10 mouse cellular contexts compared by ENCODE assay signal in the genomic region with DNA sequence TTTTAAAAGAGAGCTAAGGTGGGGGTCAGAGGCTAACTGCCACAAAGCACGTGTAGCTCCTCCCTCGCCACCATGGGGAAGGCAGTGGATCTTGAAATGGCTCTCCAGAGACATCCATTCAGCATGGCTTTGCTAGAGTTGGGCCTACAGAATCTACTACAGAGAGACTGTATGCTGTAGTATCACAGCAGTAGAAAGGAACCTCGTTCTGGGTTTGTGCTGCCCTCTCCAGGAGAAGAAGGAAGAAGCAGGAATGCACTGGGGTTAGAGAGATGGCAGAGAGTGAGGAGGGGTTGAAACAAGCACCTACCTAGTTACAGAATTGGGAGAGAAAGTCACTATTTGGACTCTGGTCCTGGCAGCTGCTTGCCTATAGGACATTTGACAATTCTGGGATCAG. TPM values are rescaled to one million over a fixed set of nuclear protein-coding genes. Genes with fewer than 3 reads are reported as not detected.
DNase-seq lines count a peak whose midpoint lies in the region; ATAC-seq and TF ChIP-seq lines count a peak whose summit lies in the region.
"Had no signal": no experiment of that assay in that cellular context is flagged by ENCODE, and none has a peak within 500 bp of the region (broad histone marks: within the 10 kb centered on the region; RNA-seq: fewer than 3 reads in every experiment).

No protein-coding gene starts in this region.

- H3K27ac ChIP-seq in bone marrow, adult 2 months (ENCODE audit: control insufficient read depth, insufficient read depth, low read depth, low read length, poor library complexity) = no peak overlapping the region
- no peak overlapping the region for H3K27ac ChIP-seq in hindbrain, postnatal 0 days
- no peak overlapping the region for H3K27ac ChIP-seq in lung, embryonic 14.5 days (ENCODE audit: low read depth)
- H3K27ac ChIP-seq: limb, embryonic 15.5 days; stomach, embryonic 15.5 days had no signal

- no peaks in the 10 kb centered on the region for H3K9me3 ChIP-seq in hindbrain, postnatal 0 days (ENCODE audit: low read length)
- no peaks in the 10 kb centered on the region for H3K9me3 ChIP-seq in lung, embryonic 14.5 days (ENCODE audit: low read depth, low read length)
- H3K9me3 ChIP-seq: limb, embryonic 15.5 days; stomach, embryonic 15.5 days had no signal

- WGBS in bone marrow, adult 2 months = 19% methylated on average over 3 of the region's 3 CpGs
- WGBS in hindbrain, postnatal 0 days = 29% methylated on average over 3 of the region's 3 CpGs
- 44% methylated on average over 3 of the region's 3 CpGs for WGBS in lung, embryonic 14.5 days

- no peaks in the 10 kb centered on the region for H3K4me1 ChIP-seq in bone marrow, adult 2 months (ENCODE audit: control insufficient read depth, insufficient read depth, low read length)
- H3K4me1 ChIP-seq in hindbrain, postnatal 0 days (ENCODE audit: insufficient read depth, low read length) = no peaks in the 10 kb centered on the region
- no peaks in the 10 kb centered on the region for H3K4me1 ChIP-seq in lung, embryonic 14.5 days (ENCODE audit: insufficient read depth)
- H3K4me1 ChIP-seq: limb, embryonic 15.5 days; stomach, embryonic 15.5 days had no signal

- ATAC-seq in hindbrain, postnatal 0 days = peak; percentile 78
- no peak for ATAC-seq in lung, embryonic 14.5 days (ENCODE audit: insufficient read depth)

- no peak overlapping the region for H3K4me2 ChIP-seq in hindbrain, postnatal 0 days (ENCODE audit: low read depth, low read length)
- H3K4me2 ChIP-seq in lung, embryonic 14.5 days = no peak overlapping the region
- H3K4me2 ChIP-seq: limb, embryonic 15.5 days; stomach, embryonic 15.5 days had no signal

- H3K27me3 ChIP-seq in hindbrain, postnatal 0 days (ENCODE audit: insufficient read depth, low read length) = no peaks in the 10 kb centered on the region
- no peaks in the 10 kb centered on the region for H3K27me3 ChIP-seq in lung, embryonic 14.5 days (ENCODE audit: insufficient read depth, low read length)
- H3K27me3 ChIP-seq in splenic B cell, adult 2 months (ENCODE audit: control insufficient read depth, insufficient read depth, low read length, poor library complexity, severe bottlenecking) = no peaks in the 10 kb centered on the region
- H3K27me3 ChIP-seq: limb, embryonic 15.5 days; stomach, embryonic 15.5 days had no signal

- peak; percentile 28; the same call in 1 of the 2 replicates for TF ChIP-seq CTCF in bone marrow, adult 2 months (IDR thresholded peaks at IDR 0.05; ENCODE audit: control insufficient read depth, insufficient read depth, low read length)
- TF ChIP-seq CTCF in hindbrain, postnatal 0 days (IDR thresholded peaks at IDR 0.05; ENCODE audit: low read depth) = peak; percentile 70
- peak; percentile 61 for TF ChIP-seq CTCF in lung, embryonic 14.5 days (IDR thresholded peaks at IDR 0.05; ENCODE audit: low read depth)

- peak; percentile 70 for DNase-seq in layer of hippocampus, adult 11-12 months (ENCODE audit: low spot score)
- DNase-seq in layer of hippocampus, adult 9-10 months (ENCODE audit: low spot score) = no peak
- peak; percentile 62 for DNase-seq in ES-CJ7 (ENCODE audit: low read depth, low spot score)
- peak; percentile 60 for DNase-seq in hindbrain, postnatal 0 days (ENCODE audit: low spot score)
- DNase-seq in lung, embryonic 14.5 days = peak; percentile 70
- peak; percentile 69 for DNase-seq in splenic B cell, adult 2 months (ENCODE audit: low read depth, low spot score)

- H3K4me3 ChIP-seq in bone marrow, adult 2 months (replicated peaks; ENCODE audit: control insufficient read depth, low read depth, low read length) = no peak overlapping the region
- H3K4me3 ChIP-seq in hindbrain, postnatal 0 days (ENCODE audit: low read length) = no peak overlapping the region
- H3K4me3 ChIP-seq in lung, embryonic 14.5 days (ENCODE audit: low read depth, low read length) = no peak overlapping the region
- H3K4me3 ChIP-seq: erythroblast, embryonic 14.5 days; limb, embryonic 15.5 days; stomach, embryonic 15.5 days had no signal

- H3K36me3 ChIP-seq in hindbrain, postnatal 0 days (ENCODE audit: insufficient read depth, low read length) = no peaks in the 10 kb centered on the region
- H3K36me3 ChIP-seq in lung, embryonic 14.5 days (ENCODE audit: insufficient read depth) = no peaks in the 10 kb centered on the region
- H3K36me3 ChIP-seq in splenic B cell, adult 2 months (ENCODE audit: control insufficient read depth, insufficient read depth, low read length, poor library complexity, severe bottlenecking) = no peaks in the 10 kb centered on the region
- H3K36me3 ChIP-seq: limb, embryonic 15.5 days; stomach, embryonic 15.5 days had no signal

- no peak for TF ChIP-seq POLR2A in bone marrow, adult 2 months (IDR thresholded peaks at IDR 0.05; ENCODE audit: borderline replicate concordance, control insufficient read depth, low read depth, low read length)

- no peak overlapping the region for H3K9ac ChIP-seq in hindbrain, postnatal 0 days (replicated peaks; ENCODE audit: low read length)
- H3K9ac ChIP-seq in lung, embryonic 14.5 days = no peak overlapping the region
- H3K9ac ChIP-seq: limb, embryonic 15.5 days; stomach, embryonic 15.5 days had no signal

RNA-seq across cellular contexts. Expression of a gene that starts 34.0 kb away (rescaled TPM):
- 6.6 and 12.2 TPM in 2 replicates for polyA plus RNA-seq in bone marrow, adult 2 months (2011; ENCODE audit: insufficient read depth, insufficient read length, low replicate concordance, missing spikeins)
- total RNA-seq in hindbrain, postnatal 0 days (2014; rRNA removed) = 5.5 and 11.0 TPM in 2 replicates
- polyA plus RNA-seq in hindbrain, postnatal 0 days (2015; fragmentation: Nextera tagmentation; extraction: Ambion mirVana) = 13.1 and 18.4 TPM in 2 replicates
- polyA plus RNA-seq in lung, embryonic 14.5 days (2014; fragmentation: Nextera tagmentation; extraction: Ambion mirVana) = 15.6 and 15.8 TPM in 2 replicates
